Mouse (Mus musculus) lung, adult 2 months (tissue): ENCODE measurements at regions not wholly inside any gene's neighbourhood (a gene's known extent, or its start where the extent isn't known, plus 50 kb on each side); places are given as distances from the start of the nearest gene placed in this dataset.
"Not testable (repeated sequence)": the region's sequence is repeated elsewhere in the genome, so short reads cannot be mapped to it uniquely, and the experiment has no call there.

Experiments
- DNase-seq: peaks from one replicate; pipeline ENCODE4 v3.0.0; 2022
- H3K4me1 ChIP-seq: fragments of 200-500 bp; 2 replicates; pipeline ENCODE4 v1.6.1; 2011; ENCODE audit warnings: low read length; ENCODE audit not compliant: control insufficient read depth, insufficient read depth
- H3K4me3 ChIP-seq: fragments of 200-500 bp; replicated peaks from 2 replicates; pipeline ENCODE3; 2011; ENCODE audit warnings: low read depth, mild to moderate bottlenecking, control low read depth, low read length; ENCODE audit errors: extremely low read depth
- CTCF ChIP-seq: fragments of 200-500 bp; IDR thresholded peaks from 2 replicates; pipeline ENCODE4 v1.5.1; 2011; ENCODE audit warnings: mild to moderate bottlenecking, low read length, control low read depth; ENCODE audit not compliant: insufficient read depth
- POLR2A ChIP-seq: fragments of 200-500 bp; IDR thresholded peaks from 2 replicates; pipeline ENCODE4 v1.6.1; 2011; ENCODE audit warnings: low read depth, mild to moderate bottlenecking, control low read depth, low read length, borderline replicate concordance; ENCODE audit errors: extremely low read depth
- WGBS: fragments of 180-500 bp; shearing (Covaris S2); methylation state at CpG from one replicate; pipeline ENCODE4 v1.1.7; 2018; 5-methylcytosine and 5-hydroxymethylcytosine counted together

GRCm38 (mm10) chr16:9093593-9093992 lies 263.7 kb downstream of the 1810013L24Rik start:
- no peaks in the 10 kb centered on the region for H3K4me1 ChIP-seq
- 32% methylated on average over 2 of the region's 2 CpGs for whole genome bisulfite sequencing
- no peak for TF ChIP-seq CTCF
- TF ChIP-seq POLR2A: no peak
- H3K4me3 ChIP-seq: no peak overlapping the region
- DNase-seq: no peak

GRCm38 (mm10) chr16:9094201-9094600 lies 264.3 kb downstream of the 1810013L24Rik start:
- WGBS: 57% methylated on average over 5 of the region's 5 CpGs
- Histone ChIP-seq H3K4me3 (no peak overlapping the region), H3K4me1 (no peaks in the 10 kb centered on the region)
- TF ChIP-seq CTCF (no peak), POLR2A (no peak)
- no peak for DNase-seq

DNA sequence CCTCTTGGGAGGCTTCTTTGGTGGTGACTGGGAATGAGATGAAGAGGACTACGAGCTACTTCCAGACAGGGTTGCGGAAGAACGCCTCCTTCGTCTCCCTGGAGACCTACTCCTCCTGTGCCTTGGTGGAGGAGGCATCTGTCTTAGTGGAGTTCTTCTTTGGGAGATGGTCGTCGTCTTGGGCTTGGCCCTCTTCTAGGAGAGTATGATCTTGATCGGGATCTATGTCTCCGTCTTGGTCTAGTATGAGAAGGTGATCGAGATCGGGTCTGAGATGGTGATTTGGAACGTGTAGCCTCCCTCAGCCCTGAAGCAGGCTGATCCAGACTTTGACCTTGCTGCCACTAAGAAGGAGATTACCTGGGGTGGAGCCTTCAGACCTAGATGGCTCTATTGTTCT lies 276.3 kb downstream of the 1810013L24Rik start:
- WGBS: 95% methylated on average over 11 of the region's 11 CpGs
- H3K4me3 ChIP-seq: no peak overlapping the region
- no peak for DNase-seq
- no peaks in the 10 kb centered on the region for H3K4me1 ChIP-seq
- TF ChIP-seq POLR2A (no peak), CTCF (no peak)

DNA sequence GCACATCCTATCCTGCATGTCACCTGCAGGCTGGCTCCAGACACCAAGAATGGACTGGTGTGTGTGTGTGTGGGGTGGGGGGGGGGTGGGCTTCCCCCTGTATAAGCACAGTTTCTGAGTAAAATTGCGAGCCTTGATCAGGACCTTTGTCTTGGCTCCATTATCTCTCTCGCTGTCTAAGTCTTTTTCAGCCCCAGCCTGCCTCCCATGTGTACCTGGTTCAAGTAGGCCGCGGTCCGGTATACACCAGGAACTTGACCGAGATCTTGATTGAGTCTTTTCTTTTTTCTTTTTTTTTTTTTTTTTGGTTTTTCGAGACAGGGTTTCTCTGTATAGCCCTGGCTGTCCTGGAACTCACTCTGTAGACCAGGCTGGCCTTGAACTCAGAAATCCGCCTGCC lies 276.8 kb downstream of the 1810013L24Rik start:
- WGBS: 91% methylated on average over 8 of the region's 8 CpGs
- not testable (repeated sequence) for DNase-seq, H3K4me3 ChIP-seq, H3K4me1 ChIP-seq

DNA sequence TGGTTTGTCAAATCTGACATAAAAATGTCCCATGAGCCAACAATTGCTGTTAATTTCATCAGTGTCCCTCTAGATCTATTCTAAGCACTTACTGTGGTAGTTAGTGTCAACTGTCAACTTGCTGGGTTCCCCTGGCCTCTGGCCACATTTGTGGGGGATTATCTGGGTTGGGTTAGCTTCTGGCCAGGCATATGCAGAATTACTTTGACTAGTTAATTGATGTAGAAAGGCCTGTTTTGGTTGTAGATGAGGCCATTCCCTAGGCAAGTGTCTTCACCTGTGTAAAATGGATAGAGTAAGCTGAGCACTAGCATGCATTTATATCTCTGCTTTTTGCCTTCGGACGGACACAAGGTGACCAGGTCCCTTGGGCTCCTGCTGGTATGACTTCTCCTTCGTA lies 283.9 kb downstream of the 1810013L24Rik start:
- 90% methylated on average over 3 of the region's 3 CpGs for WGBS
- DNase-seq: no peak
- H3K4me3 ChIP-seq: no peak overlapping the region
- no peaks in the 10 kb centered on the region for H3K4me1 ChIP-seq
- TF ChIP-seq POLR2A: no peak
- no peak for TF ChIP-seq CTCF

DNA sequence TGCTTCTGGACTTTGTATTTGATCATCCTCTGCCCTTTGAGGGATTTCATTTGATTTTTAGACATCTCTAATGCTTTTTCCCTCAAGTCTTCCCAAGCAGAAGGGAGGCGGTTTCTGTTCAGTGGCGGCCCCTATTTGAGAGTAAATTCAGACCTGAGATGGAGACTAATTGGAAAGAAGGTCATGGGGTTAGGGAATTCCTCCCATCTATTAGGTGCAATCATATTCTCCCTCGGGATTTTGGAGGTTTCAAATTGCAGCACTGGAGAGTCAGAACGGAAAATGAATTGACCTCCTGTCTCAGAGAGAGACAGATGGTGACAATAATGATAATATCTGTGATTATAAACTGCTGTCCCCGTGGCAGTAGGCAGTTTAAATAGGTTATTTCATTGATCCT lies 285.6 kb downstream of the 1810013L24Rik start:
- no peak overlapping the region for H3K4me3 ChIP-seq
- H3K4me1 ChIP-seq: no peaks in the 10 kb centered on the region
- TF ChIP-seq POLR2A (no peak), CTCF (no peak)
- WGBS: 52% methylated on average over 5 of the region's 5 CpGs
- DNase-seq: no peak

DNA sequence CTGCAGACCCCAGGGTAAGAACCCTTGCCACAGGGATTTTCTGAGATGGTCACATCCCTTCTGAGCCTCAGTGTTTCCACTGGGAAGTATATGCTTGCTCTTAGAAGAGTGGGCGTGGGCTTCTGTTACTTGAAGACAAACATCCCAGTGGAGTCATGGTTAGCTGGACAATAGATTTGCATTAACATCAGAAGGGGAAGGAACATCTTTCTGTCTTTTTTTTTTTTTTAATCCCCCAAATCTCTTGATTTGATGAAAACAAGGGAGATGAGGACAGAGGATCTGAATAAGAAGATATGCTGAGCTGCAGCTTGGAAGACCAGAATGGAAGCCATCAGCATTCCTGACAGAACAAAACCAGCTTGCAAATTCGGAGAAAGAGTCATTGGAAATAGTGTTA lies 291.7 kb downstream of the 1810013L24Rik start:
- DNase-seq: no peak
- TF ChIP-seq CTCF (no peak), POLR2A (no peak)
- WGBS: 74% methylated on average over 2 of the region's 2 CpGs
- Histone ChIP-seq H3K4me3 (no peak overlapping the region), H3K4me1 (no peaks in the 10 kb centered on the region)

DNA sequence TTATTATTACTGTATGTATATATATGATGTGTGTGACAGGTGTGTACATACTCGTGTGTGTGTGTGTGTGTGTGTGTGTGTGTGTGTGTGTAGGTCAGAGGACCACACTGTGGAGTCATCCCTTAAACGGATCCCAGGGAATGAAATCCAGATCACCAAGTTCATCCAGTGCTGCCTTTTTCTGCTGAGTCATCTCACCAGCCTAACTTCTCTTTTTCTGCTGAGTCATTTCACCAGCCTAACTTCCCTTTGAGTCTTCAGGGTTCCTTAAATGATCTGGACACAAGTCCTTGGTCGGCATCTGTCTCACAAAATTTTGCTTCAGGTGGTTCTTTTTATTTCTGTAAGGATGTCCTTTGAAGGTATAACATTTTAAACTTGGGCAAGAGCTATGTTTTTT lies 302.2 kb downstream of the 1810013L24Rik start:
- no peak for DNase-seq
- no peak for TF ChIP-seq POLR2A
- TF ChIP-seq CTCF: no peak
- no peak overlapping the region for H3K4me3 ChIP-seq
- no peaks in the 10 kb centered on the region for H3K4me1 ChIP-seq
- WGBS: 63% methylated on average over 3 of the region's 3 CpGs

DNA sequence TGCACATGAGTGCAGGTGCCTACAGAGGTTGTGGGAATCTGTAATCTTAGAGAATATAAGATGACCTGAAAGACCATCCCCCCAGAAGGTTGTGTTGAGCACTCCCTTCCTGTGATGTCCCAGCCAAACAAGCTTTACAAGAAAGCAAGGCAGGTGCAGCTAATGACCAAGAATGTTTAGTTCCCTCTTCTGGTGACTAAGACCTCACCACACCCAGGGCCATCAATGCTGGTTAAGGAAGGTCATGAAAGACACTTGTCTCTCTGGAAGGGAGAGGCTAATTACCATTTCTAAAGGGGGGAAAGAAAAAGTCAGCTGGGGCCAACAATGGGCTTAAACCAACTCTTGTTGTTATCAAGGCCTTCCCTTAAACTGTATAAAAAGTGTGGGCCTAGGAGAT lies 302.9 kb downstream of the 1810013L24Rik start:
- Histone ChIP-seq H3K4me1 (no peaks in the 10 kb centered on the region), H3K4me3 (no peak overlapping the region)
- TF ChIP-seq POLR2A (no peak), CTCF (no peak)
- no peak for DNase-seq

DNA sequence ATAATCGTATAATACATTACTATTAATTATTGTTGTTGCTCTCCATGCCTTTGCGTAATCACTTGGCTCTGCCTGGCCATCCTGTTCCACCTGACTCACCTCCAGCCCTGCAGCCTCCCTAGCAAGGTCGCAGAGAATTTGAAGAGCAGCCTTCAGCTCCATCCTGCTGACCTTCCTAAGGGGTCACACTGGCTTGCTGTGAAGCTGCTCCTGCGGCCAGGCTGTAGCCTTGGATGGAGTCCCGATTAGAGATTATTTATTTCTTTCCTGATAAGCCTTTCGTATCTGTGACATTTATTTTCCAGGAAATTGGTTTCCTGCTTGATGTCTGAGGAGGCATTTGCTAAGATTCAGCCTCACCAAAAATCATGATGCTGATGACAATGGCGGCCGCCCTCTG lies 305.5 kb downstream of the 1810013L24Rik start:
- DNase-seq: no peak
- Histone ChIP-seq H3K4me3 (no peak overlapping the region), H3K4me1 (no peaks in the 10 kb centered on the region)
- 65% methylated on average over 8 of the region's 8 CpGs for WGBS
- no peak for TF ChIP-seq POLR2A
- no peak for TF ChIP-seq CTCF
